Mouse (Mus musculus) left cerebral cortex, adult 8-10 months (tissue): ENCODE data around the gene Tfg. TPM values are rescaled to one million over a fixed set of nuclear protein-coding genes. Genes with fewer than 3 reads are reported as not detected.

Experiments
- DNase-seq, 2 experiments: peaks; one replicate each; pipeline ENCODE4 v3.0.0; 2022; ENCODE audit warnings: low spot score in 2 of 2
- total RNA-seq, 4 experiments: library from RNA; stranded (reverse); gene quantifications; 2 replicates each; pipeline ENCODE4 v1.2.4; 2022

Gene Tfg
- total RNA-seq, 4 experiments from 2014 or later: 51.8 to 59.4 (median 55.2) TPM

- no peak for DNase-seq
Observed at GRCm38 (mm10) chr16:56646382-56647172, 70.7 kb downstream of the Tfg start.

- no peak for DNase-seq
Observed at GRCm38 (mm10) chr16:56645251-56645650, 72.0 kb downstream of the Tfg start.

Other genes starting within 250 kb of the Tfg start
- 10 to 100 TPM; 15.1 to 16.0 (median 15.2) TPM for gene Abi3bp, start 239.6 kb downstream of the Tfg start, total RNA-seq
- gene Adgrg7, start 78.4 kb upstream of the Tfg start, total RNA-seq: not detected
- 1 to 10 TPM in 1 of 4 experiments, under 1 TPM in 3; 0.46 to 1.5 (median 0.70) TPM for gene Tmem45a, start 168.7 kb upstream of the Tfg start, total RNA-seq
- gene Lnp1, start 210.6 kb upstream of the Tfg start, total RNA-seq: 1 to 10 TPM; 1.0 to 5.0 (median 2.5) TPM